Mouse (Mus musculus) heart, postnatal 10 days (tissue): ENCODE results near the gene Dlx6. TPM values are rescaled to one million over a fixed set of nuclear protein-coding genes. Genes with fewer than 3 reads are reported as not detected.

Experiments
- DNase-seq, 2 experiments: peaks; one replicate each; pipeline ENCODE4 v3.0.0; 2021
- intact Hi-C: fragments of 180-260 bp; cut with DNase I; formaldehyde crosslinking; loops from one replicate; pipeline ENCODE4 v1.15.1; 2025
- total RNA-seq, 2 experiments: library from RNA; stranded (reverse); gene quantifications; 2 replicates each; pipeline ENCODE4 v1.2.3; 2021

Dlx6 gene
- total RNA-seq = under 1 TPM in 1 of 2 experiments, not detected in 1; 0.27 TPM

DNA sequence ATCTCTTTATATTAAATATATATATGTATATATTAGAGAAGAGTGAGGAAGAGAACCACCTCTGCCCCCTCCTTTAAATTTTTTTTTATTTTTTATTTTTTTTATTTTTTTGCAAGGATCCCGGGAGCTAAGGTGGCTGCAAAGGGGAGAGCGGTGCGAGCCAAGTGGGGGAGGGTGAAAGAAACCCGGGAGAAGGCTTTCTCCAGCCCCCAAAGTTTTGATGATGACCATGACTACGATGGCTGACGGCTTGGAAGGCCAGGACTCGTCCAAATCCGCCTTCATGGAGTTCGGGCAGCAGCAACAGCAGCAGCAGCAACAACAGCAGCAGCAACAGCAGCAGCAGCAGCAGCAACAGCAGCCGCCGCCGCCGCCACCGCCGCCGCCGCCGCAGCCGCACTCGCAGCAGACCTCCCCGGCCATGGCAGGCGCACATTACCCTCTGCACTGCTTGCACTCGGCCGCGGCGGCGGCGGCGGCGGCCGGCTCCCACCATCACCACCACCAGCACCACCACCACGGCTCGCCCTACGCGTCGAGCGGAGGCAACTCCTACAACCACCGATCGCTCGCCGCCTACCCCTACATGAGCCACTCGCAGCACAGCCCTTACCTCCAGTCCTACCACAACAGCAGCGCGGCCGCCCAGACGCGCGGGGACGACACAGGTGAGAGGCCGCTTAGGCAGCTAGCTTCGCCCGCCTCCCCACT is at the start of gene Dlx6:
Gene Dlx6 (plus strand): TSS at position 175 of the 711 bp plus-strand sequence.
- peak in 1 of 2 experiments; percentile 25 for DNase-seq
- intact Hi-C loops = loop anchor here (10.0 kb wide), 1 partner anchor 399 kb away; no protein-coding TSS in a partner anchor

GRCm38 (mm10) chr6:6816821-6817220 is 46.3 kb upstream of the Dlx6 start:
- intact Hi-C loops = no loop called here
- DNase-seq = no peak

DNA sequence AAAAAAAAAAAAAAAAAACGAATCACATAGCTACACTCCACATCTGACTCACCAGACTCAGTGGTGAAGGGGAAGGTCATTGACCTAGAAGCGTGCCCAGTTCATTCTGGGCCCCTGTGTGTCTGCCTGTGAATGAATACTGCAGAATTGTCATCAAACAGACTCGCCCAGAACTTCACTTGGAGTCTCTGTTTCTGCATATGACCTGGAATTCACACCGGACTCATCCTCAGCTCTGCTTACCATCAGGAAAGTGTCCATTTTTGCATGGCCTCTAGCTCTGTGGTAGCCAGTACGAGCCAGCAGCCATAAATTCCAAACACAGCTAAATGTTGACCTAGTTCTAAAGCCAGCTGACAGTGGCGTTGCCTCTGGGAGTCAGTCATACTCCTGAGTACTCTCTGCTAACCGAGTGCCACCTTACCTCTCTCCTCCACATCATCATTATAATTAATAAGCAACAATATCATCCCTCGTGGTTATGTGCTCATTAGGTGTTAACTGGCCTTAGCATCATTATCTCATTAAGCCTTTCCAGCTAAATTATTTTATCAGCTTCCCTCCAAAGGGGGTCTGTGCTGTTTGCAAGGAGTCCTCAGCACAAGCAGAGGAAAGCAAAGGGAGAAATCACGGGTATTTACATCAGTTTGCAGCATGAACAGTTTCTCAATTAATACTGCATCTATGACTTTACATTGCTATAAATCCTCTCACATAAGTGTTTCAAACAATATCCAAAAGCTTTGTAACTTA is 44.9 kb upstream of the Dlx6 start:
- intact Hi-C loops = no loop called here
- DNase-seq = no peak

DNA sequence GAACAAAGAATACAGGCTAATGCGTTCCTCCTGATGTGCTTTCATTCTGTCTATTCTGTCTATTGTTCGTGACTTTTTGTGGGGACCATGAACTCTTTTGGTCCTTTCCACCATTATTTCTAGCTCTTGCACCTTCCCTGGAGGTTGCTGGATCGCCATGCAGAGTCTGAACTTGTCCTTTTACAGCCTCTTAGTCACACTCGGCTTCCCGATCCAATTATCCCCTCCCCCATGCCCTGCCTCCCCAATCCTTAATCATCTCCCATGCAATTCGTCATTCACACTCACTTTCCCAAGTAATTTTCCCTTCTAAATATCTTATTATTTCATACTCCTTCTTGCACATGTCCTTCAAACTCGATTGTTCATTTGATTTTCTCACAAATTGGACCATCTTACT is 44.0 kb upstream of the Dlx6 start:
- intact Hi-C loops = no loop called here
- no peak for DNase-seq

DNA sequence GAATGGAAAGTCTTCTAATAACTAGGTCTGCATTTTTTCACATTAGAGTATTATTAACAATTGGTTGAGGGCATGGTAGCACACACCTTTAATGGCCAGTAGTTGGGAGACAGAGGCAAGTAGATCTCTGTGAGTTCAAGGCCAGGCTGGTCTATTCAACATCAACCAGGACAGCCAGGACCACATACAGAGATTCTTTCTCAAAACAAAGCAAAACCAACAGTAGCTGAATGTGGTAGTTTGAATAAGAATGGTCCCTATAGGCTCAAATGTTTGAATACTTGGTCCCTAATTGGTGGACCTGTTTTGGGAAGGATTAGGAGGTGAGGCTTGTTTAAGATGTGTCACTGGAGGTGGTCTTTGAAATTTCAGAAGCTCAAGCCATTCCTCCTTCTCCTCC is 37.8 kb upstream of the Dlx6 start:
- DNase-seq = no peak
- intact Hi-C loops = no loop called here

GRCm38 (mm10) chr6:6826861-6827260 is 36.3 kb upstream of the Dlx6 start:
- DNase-seq = no peak
- intact Hi-C loops = no loop called here

GRCm38 (mm10) chr6:6830446-6830845 is 32.7 kb upstream of the Dlx6 start:
- peak; percentile 24 to 33 for DNase-seq
- intact Hi-C loops = no loop called here

DNA sequence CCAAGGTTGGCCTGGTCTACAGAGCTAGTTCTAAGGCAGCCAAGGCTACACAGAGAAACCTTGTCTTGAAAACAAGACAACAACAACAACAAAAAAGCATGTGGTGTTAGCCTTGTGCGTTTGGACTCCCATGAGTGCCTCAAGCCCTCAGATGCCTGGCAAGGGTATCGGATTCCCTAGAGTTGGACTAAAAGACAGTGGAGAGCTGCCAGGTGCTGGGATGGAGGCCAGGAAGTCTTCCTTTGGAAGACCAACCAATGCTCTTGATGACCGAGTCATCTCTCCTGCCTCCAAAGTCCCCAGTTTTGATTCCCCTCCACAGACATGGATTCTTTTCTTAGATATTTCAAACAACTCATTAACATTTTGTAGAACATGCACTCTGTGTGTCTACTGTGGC is 29.8 kb upstream of the Dlx6 start:
- intact Hi-C loops = no loop called here
- DNase-seq = no peak

DNA sequence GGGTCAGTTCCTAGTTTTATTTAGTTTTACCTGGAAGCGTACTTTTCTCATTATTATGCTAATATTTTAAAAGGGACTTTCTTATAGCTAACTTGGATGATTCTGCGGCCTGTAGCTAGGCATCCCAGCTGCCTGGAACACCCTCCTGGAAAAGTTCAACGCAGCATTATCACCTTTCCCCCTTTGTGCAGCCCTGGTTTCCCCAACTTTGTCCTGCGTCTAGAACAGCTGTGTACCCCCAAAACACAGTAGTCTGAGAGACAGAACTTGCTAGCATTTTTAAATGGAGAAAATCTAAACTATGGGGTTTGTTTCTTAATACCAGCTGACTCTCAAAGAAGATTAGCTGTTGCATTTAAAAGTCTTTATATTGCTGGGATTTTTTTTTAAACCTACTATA is 14.6 kb upstream of the Dlx6 start:
- DNase-seq = no peak
- intact Hi-C loops = no loop called here

DNA sequence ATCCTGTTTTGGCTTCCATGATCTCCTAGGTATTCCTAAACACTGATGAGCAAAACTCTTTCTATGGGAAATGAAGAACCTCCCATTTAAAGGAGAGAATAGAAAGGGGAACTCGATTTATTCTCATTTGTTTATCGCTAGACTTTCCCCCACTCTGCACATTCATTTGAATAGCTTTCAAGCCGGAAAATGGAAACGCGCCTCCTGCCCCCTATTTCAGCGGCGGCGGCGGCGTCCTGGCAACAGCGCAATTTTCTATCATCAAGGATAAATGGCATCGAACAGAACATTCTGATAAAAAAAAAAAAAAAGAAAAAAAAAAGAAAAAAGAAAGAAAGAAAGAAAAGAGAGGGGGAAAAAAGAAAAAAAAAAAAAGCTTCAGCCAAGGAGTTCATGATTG is 13.4 kb upstream of the Dlx6 start:
- intact Hi-C loops = no loop called here
- no peak for DNase-seq

DNA sequence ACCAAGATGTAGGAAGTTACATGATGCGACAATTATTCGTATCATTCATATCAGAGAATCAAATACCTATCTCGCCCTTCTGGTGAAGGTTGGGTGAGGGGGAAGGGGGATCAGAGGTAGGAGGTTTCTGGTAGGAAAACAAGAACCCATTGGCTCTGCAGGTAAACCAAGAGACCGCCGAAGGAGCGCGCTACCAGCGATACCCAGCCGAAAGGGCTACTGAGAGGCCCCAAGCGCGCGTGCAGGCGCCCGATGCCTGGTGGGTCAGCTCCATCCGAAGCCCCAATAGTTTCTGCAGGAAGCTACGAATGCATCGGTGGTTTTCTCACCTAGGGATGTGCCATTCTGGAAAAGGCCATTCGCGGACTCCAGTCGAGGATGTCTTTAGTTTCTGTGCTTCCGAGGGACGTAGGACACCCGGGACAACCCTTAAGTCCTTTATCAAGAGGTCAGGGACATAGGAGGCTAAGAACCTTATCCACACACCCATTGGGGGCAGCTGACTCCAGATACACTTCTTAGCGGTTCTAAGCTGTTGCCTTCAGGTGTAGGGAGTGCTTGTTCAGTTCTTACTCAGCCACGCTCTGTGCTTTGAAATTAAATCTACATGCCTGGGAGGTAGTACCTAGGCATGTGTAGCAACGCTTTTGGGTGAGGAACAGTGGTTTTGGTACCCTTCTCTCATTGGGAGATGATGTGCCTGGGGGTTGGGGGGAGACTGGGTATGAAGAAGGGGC is 12.6 kb upstream of the Dlx6 start:
- intact Hi-C loops = no loop called here

GRCm38 (mm10) chr6:6851166-6851565 is 12.0 kb upstream of the Dlx6 start:
- no peak for DNase-seq
- intact Hi-C loops = no loop called here

More for the DNA sequence above, 12.6 kb upstream of the Dlx6 start:
- DNase-seq = no peak

DNA sequence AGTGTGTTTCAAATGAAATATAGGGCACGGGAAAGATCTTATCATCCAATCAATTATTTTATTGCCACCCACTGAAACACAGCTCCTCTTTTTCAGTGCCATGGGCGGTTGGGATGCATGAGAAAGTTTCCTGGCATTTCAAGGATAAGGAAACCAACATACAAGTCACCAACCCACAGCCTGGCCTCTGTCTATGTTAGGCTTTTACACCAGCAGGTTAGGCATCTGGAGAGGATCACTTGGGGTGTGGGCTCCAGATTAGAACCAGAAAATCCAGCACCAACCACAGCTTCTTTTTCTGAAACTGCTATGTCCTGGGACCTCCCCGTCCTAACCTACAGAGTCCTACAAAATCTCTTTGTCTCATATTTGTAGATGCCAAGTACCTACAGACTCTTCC is 10.2 kb upstream of the Dlx6 start:
- no peak for DNase-seq
- intact Hi-C loops = no loop called here

DNA sequence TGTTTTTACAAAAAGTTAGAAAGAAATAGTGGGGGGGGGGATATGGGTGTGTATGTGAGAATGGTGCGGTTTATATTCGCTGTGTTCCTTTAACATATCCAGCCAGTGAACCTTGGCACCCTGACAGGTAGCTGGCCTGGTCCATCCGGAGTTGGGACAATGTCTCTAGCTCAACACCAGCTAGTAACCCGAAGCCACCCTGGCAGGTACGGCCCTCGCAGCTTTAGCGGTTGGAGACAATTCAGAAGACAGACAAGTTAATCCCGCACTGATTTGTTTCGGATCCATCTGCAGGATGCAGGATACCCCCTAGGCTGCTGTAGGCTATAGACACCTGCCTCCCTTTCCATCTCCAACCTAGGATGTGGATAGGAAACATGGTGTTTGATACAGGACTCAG is 9.0 kb upstream of the Dlx6 start:
- no peak for DNase-seq
- intact Hi-C loops = no loop called here

- no peak for DNase-seq
- intact Hi-C loops = no loop called here
Measured at GRCm38 (mm10) chr6:6854902-6855745, 8.0 kb upstream of the Dlx6 start.

GRCm38 (mm10) chr6:6855746-6856185 is 7.4 kb upstream of the Dlx6 start:
- intact Hi-C loops = no loop called here
- DNase-seq = no peak

- DNase-seq = no peak
- intact Hi-C loops = no loop called here
Measured at GRCm38 (mm10) chr6:6856316-6856715, 6.8 kb upstream of the Dlx6 start.

DNA sequence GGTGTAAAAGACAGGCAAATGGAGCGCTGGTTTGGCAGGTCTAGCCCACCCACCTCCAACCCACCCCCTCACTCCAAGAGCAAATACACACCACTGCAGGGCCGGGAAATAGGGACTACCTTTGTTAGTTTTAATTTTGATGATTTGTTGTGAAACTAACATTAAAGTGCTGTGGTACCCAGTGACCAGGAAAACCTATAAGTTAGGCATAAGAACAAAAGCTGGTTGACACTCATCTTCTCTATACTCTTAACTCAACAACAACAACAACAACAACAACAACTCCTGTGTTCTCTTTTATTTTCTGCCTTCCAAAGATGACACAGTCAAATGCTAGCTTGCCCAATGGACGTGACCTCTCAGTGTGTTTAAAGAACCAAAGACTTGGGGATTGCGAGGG is 6.3 kb upstream of the Dlx6 start:
- intact Hi-C loops = no loop called here
- DNase-seq = no peak

- intact Hi-C loops = no loop called here
- DNase-seq = no peak
Measured at GRCm38 (mm10) chr6:6857766-6858165, 5.4 kb upstream of the Dlx6 start.

DNA sequence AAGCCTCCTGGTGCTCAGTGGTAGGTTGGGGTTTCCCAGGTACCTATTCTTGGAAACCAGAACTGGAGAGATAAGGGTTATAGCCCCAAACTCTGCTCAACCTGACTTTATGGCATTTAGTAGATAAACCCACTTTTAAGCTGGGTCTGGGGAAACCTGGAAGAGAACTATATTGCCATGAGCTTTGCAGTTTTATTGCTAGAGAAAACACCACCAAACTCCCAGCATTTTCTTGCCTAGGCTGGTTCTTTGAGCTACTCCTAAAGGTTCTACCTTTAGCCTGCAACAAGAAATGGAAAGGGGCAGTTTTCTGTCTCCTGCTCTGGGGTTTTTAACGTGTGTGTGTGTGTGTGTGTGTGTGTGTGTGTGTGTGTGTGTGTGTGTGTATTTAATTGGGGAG is 4.6 kb upstream of the Dlx6 start:
- no peak for DNase-seq
- intact Hi-C loops = no loop called here
